Mouse (Mus musculus) forebrain, embryonic 11.5 days (tissue): Measurements from ENCODE around the gene Mrps18b. TPM values are rescaled to one million over a fixed set of nuclear protein-coding genes. Genes with fewer than 3 reads are reported as not detected.

Experiments
- ATAC-seq: fragments of 200-750 bp; cut with Nextera tagmentation; replicated peaks from 2 replicates; pipeline ENCODE4 v1.8.0; 2017; ENCODE audit warnings: moderate TSS enrichment; ENCODE audit not compliant: low FRiP score
- DNase-seq: peaks from one replicate; pipeline ENCODE4 v3.0.0-alpha.2; 2017; ENCODE audit warnings: low spot score
- H3K27ac ChIP-seq: fragments of 300-500 bp; sonication (generic); 2 replicates; pipeline ENCODE4 v1.5.1; 2014; ENCODE audit warnings: low read depth, low read length
- H3K27me3 ChIP-seq: fragments of 300-500 bp; sonication (generic); 2 replicates; pipeline ENCODE4 v1.6.1; 2014; ENCODE audit warnings: mild to moderate bottlenecking, low read length, mixed read lengths; ENCODE audit not compliant: control insufficient read depth, insufficient read depth
- H3K36me3 ChIP-seq: fragments of 300-500 bp; sonication (generic); 2 replicates; pipeline ENCODE4 v1.6.1; 2014; ENCODE audit warnings: mild to moderate bottlenecking, low read length, moderate library complexity, mixed read lengths; ENCODE audit not compliant: control insufficient read depth, insufficient read depth
- H3K4me1 ChIP-seq: fragments of 300-500 bp; sonication (generic); replicated peaks from 2 replicates; pipeline ENCODE4 v1.6.1; 2014; ENCODE audit warnings: low read length, mixed read lengths; ENCODE audit not compliant: control insufficient read depth, insufficient read depth
- H3K4me2 ChIP-seq: fragments of 300-500 bp; sonication (generic); 2 replicates; pipeline ENCODE4 v1.6.1; 2014; ENCODE audit warnings: low read depth, mild to moderate bottlenecking, low read length, moderate library complexity, mixed read lengths; ENCODE audit not compliant: severe bottlenecking
- H3K4me3 ChIP-seq: fragments of 300-500 bp; sonication (generic); 2 replicates; pipeline ENCODE4 v1.5.1; 2014; ENCODE audit warnings: low read depth, low read length
- H3K9ac ChIP-seq: fragments of 300-500 bp; sonication (generic); 2 replicates; pipeline ENCODE4 v1.6.1; 2014; ENCODE audit warnings: low read length
- H3K9me3 ChIP-seq: fragments of 300-500 bp; sonication (generic); 2 replicates; pipeline ENCODE4 v1.6.1; 2016; ENCODE audit warnings: low read length, mixed read lengths; ENCODE audit not compliant: control insufficient read depth
- WGBS: fragments of 180-500 bp; shearing (Covaris S2); extraction: QIAGEN DNeasy Blood & Tissue Kit; methylation state at CpG from one replicate; pipeline ENCODE4 v1.1.7; 2014; 5-methylcytosine and 5-hydroxymethylcytosine counted together
- polyA plus RNA-seq: library from polyadenylated mRNA; unstranded; fragments of >200 nt; fragmentation: Nextera tagmentation; extraction: Ambion mirVana; gene quantifications from 2 replicates; pipeline ENCODE4 v1.2.1, GENCODE M21; 2014

Mrps18b gene
- polyA plus RNA-seq, 1 experiment from 2014 or later = 66.8 TPM

- Histone ChIP-seq H3K4me3 (peak overlapping the region; percentile 67), H3K27me3 (no peaks in the 10 kb centered on the region), H3K36me3 (peaks cover 5% of the 10 kb centered on the region; the same call in 1 of the 2 replicates), H3K27ac (peak overlapping the region; percentile 90), H3K9me3 (peaks cover 2% of the 10 kb centered on the region; the same call in 1 of the 2 replicates), H3K4me1 (peaks cover 30% of the 10 kb centered on the region), H3K4me2 (peak overlapping the region; percentile 95), H3K9ac (peak overlapping the region; percentile 93)
- ATAC-seq (no peak), DNase-seq (no peak)
- WGBS = 11% methylated on average over 26 of the region's 26 CpGs
Observed at GRCm38 (mm10) chr17:35866911-35867890, 49.0 kb downstream of the Mrps18b start.

DNA sequence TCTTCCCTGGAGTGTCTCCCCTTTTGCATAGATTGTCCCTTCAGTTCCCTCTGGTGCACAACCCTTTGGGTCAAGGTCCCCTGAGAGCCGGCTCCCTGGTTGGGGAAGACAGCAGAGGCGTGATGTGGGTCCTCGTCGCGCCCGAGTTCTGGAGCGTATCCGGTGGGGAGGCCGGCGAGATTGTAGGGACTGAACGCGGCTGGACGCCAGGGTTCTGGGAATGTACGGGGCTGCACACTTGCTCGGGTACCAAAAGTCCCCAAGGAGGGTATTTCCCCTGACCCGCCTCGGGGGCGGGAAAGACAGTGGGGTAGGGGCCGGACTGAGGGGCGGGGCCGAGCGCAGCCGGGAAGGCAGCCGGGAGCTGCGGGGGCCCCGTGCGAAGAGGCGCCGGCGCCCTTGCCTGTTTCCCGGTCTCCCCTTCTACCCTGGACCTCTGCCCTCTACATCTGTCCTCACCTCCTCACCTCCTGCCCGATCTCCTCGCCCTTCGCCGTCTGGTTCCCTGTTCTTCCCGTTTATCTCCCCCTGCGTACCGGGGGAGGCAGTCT lies 49.8 kb downstream of the Mrps18b start:
- peaks cover 2% of the 10 kb centered on the region; the same call in 1 of the 2 replicates for H3K9me3 ChIP-seq
- H3K27me3 ChIP-seq = no peaks in the 10 kb centered on the region
- peak overlapping the region; percentile 95 for H3K4me2 ChIP-seq
- DNase-seq (peak; percentile 82), ATAC-seq (peak; percentile 49)
- under 1% methylated on average over 32 of the region's 38 CpGs for WGBS
- peaks cover 30% of the 10 kb centered on the region for H3K4me1 ChIP-seq
- H3K36me3 ChIP-seq = peaks cover 4% of the 10 kb centered on the region; the same call in 1 of the 2 replicates
- peak overlapping the region; percentile 67 for H3K4me3 ChIP-seq
- peak overlapping the region; percentile 93 for H3K9ac ChIP-seq
- H3K27ac ChIP-seq = peak overlapping the region; percentile 90

DNA sequence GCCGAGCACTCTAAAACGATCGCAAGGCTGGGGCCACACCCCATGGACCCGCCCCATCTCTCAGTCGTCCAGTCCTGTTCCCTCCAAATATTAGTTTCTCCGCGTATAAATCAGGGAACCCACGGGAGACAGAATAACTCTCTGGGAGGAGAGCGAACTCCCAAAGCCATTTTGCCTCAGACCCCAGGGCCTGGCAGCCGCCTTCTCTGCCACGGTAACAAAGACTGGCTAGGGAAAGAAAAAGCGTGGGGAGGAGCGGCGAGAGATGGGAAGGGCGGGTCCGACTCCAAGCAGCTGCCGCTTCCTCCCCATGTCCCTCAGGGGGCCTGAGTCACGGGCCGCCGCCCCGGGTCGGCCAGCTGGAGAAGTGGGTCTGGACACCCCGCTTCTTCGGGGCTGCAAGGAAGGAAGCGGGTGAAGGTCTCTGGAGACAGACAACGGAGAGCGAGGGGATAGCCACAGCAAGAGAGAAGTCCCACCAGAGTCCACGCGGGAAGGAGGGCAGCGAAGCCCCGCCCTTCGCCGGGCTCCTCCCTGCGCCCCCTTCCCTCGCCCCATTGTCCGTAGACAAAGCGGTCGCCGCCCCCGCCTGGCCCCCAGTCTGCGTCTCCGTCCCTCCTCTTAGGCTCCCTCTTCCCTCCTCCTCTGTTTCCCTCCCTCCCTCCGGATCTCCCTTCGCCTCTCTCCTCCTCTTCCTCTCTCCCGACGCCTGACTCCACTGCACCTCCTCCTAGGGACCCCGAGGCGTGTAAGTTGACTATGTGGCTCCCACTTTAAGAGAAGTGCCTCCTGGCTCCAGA lies 50.5 kb downstream of the Mrps18b start, which contains the start of gene Ppp1r18:
Ppp1r18 (plus strand) TSS at position 113 of the 800 bp plus-strand sequence.
- H3K9me3 ChIP-seq = no peaks in the 10 kb centered on the region
- no peaks in the 10 kb centered on the region for H3K27me3 ChIP-seq
- ATAC-seq (peak; percentile 70), DNase-seq (peak; percentile 93)
- peak within 1 kb of the TSS; percentile 67 for H3K4me3 ChIP-seq
- under 1% methylated on average over 42 of the region's 48 CpGs for WGBS
- no peaks in the 10 kb centered on the region; the same call in 1 of the 2 replicates for H3K36me3 ChIP-seq
- peaks cover 30% of the 10 kb centered on the region for H3K4me1 ChIP-seq
- H3K4me2 ChIP-seq = peak within 1 kb of the TSS; percentile 95
- H3K9ac ChIP-seq = peak within 1 kb of the TSS; percentile 93
- peak within 1 kb of the TSS; percentile 90 for H3K27ac ChIP-seq

DNA sequence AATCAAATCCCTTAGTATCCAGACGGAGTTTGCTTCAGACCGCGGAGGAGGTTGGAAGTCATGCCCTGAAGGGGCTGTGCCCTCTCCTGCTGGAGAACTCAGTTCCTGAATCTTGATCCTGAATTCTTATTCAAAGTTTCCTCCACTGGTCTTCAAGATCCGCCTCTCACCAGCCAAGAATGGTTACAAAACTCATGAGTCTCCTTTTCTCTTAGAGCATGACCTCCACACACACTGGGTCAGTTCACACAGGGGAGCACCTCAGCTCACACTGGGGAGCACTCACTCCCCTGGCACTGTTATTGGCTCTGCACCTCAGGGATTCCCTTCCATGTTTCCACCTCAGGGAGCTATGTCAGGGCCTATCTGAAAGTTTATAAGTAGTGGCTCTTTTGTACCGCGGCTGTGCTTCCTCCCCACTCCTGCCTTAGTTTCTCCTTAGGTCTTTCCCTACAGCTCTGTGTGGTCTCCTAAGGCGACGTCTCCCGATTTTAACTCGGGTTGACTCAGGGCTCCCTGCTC lies 51.3 kb downstream of the Mrps18b start:
- 24% methylated on average over 10 of the region's 10 CpGs for WGBS
- H3K27me3 ChIP-seq = no peaks in the 10 kb centered on the region
- peaks cover 27% of the 10 kb centered on the region for H3K4me1 ChIP-seq
- DNase-seq (no peak), ATAC-seq (no peak)
- H3K4me3 ChIP-seq = peak overlapping the region; percentile 67
- H3K4me2 ChIP-seq = peak overlapping the region; percentile 95
- H3K27ac ChIP-seq = peak overlapping the region; percentile 90
- peak overlapping the region; percentile 93 for H3K9ac ChIP-seq
- no peaks in the 10 kb centered on the region for H3K9me3 ChIP-seq
- no peaks in the 10 kb centered on the region; the same call in 1 of the 2 replicates for H3K36me3 ChIP-seq

- no peaks in the 10 kb centered on the region for H3K9me3 ChIP-seq
- H3K4me1 ChIP-seq = peaks cover 10% of the 10 kb centered on the region
- H3K9ac ChIP-seq = peak within 1 kb of the TSS; percentile 73
- ATAC-seq (peak; percentile 90), DNase-seq (peak; percentile 93)
- H3K4me2 ChIP-seq = peak within 1 kb of the TSS; percentile 63
- no peaks in the 10 kb centered on the region for H3K27me3 ChIP-seq
- WGBS = under 1% methylated on average over 47 of the region's 47 CpGs
- no peaks in the 10 kb centered on the region; the same call in 1 of the 2 replicates for H3K36me3 ChIP-seq
- H3K27ac ChIP-seq = peak within 1 kb of the TSS; percentile 89
- peak within 1 kb of the TSS; percentile 59 for H3K4me3 ChIP-seq
Observed at GRCm38 (mm10) chr17:35861198-35861857, 54.9 kb downstream of the Mrps18b start, which contains the start of gene Nrm. Nrm (plus strand) TSS chr17:35861318.

DNA sequence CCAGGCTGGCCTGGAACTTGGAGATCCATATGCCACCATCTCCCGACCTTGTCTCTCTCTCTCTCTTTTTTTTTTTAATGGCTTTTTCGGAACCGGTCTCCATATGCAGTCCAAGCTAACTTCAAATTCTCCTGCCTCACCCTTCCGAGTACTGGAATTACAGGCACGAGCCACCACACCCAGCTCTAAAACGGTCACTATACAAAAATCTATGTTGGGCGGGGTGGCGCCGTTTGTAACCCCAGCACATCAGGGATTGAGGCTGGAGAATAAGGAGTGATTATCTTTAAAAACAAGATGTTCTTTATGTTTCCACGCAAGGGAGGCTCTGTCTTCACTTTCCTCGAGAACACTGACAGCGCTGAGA lies 55.4 kb downstream of the Mrps18b start:
- Histone ChIP-seq H3K9ac (peak overlapping the region; percentile 73), H3K4me1 (peaks cover 10% of the 10 kb centered on the region), H3K9me3 (no peaks in the 10 kb centered on the region), H3K4me2 (peak overlapping the region; percentile 63), H3K27me3 (no peaks in the 10 kb centered on the region), H3K36me3 (no peaks in the 10 kb centered on the region; the same call in 1 of the 2 replicates), H3K27ac (peak overlapping the region; percentile 89; the same call in 1 of the 2 replicates), H3K4me3 (peak overlapping the region; percentile 59)
- ATAC-seq (peak; percentile 5; the same call in 1 of the 2 replicates), DNase-seq (no peak)
- 4% methylated on average over 12 of the region's 12 CpGs for WGBS
